In the genomic region with DNA sequence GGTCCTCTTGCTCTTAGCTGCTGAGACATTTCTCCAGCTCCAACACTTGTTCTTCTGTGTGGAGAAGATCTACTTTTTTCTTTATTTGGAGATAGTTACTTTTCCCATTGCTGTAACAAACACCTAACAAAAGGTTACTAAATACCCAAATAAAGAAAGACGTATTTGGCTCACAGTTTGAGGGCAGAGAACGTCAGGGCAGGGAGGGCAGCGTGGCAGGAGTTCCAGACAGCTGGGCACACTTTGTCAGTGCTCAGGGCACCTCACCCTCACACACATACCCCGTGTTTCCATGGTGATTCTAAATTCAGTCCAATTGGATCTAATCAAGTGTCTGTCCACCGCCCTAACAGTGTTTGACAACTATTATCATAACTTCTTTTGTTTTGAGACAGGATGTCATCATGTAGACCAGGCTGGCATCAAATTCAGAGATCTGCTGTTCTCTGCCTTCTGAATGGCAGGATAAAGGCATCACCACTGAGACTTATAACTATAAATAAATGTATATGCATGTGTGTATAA, we compare ENCODE assay signal across 17 mouse cellular contexts.
"Had no signal": no experiment of that assay in that cellular context is flagged by ENCODE, and none has a peak within 500 bp of the region (broad histone marks: within the 10 kb centered on the region; RNA-seq: fewer than 3 reads in every experiment).

No protein-coding gene starts in this region.

- H3K36me3 ChIP-seq: intestine, embryonic 15.5 days; kidney, embryonic 15.5 days; limb, embryonic 10.5 days; limb, embryonic 13.5 days; neural tube, embryonic 12.5 days; neural tube, embryonic 15.5 days had no signal

- H3K27ac ChIP-seq: intestine, embryonic 15.5 days; kidney, embryonic 15.5 days; limb, embryonic 10.5 days; liver, embryonic 14.5 days; macrophage; neural tube, embryonic 12.5 days; neural tube, embryonic 15.5 days had no signal

- H3K9me3 ChIP-seq: intestine, embryonic 15.5 days; kidney, embryonic 15.5 days; limb, embryonic 10.5 days; limb, embryonic 13.5 days; neural tube, embryonic 12.5 days; neural tube, embryonic 15.5 days had no signal

- H3K4me3 ChIP-seq: intestine, embryonic 15.5 days; kidney, embryonic 15.5 days; limb, embryonic 10.5 days; limb, embryonic 13.5 days; neural tube, embryonic 12.5 days; neural tube, embryonic 15.5 days had no signal

- H3K9ac ChIP-seq: intestine, embryonic 15.5 days; kidney, embryonic 15.5 days; limb, embryonic 13.5 days; liver, embryonic 14.5 days; liver, postnatal 0 days; lung, embryonic 14.5 days; neural tube, embryonic 12.5 days; neural tube, embryonic 15.5 days had no signal

- H3K4me2 ChIP-seq: intestine, embryonic 15.5 days; neural tube, embryonic 12.5 days; neural tube, embryonic 15.5 days had no signal

- DNase-seq: kidney, adult 11 months; kidney, adult 8-10 months; kidney, postnatal 10 days; kidney, postnatal 36 days; liver, postnatal 0 days; lung, embryonic 14.5 days; midbrain, embryonic 14.5 days; thymus, postnatal 25 days had no signal

- ATAC-seq: intestine, embryonic 15.5 days; liver, postnatal 0 days; lung, postnatal 0 days had no signal

- H3K27me3 ChIP-seq: intestine, embryonic 15.5 days; kidney, embryonic 15.5 days; limb, embryonic 13.5 days; neural tube, embryonic 12.5 days; neural tube, embryonic 15.5 days had no signal
